Mouse (Mus musculus) left cerebral cortex, adult 2 months (tissue): ENCODE measurements around the gene Slamf7. TPM values are rescaled to one million over a fixed set of nuclear protein-coding genes. Genes with fewer than 3 reads are reported as not detected.
A peak's percentile ranks its signal among the peaks of the same experiment; 100 is the strongest.
"Not testable (repeated sequence)": the region's sequence is repeated elsewhere in the genome, so short reads cannot be mapped to it uniquely, and the experiment has no call there.

Source experiments
- DNase-seq, 2 experiments: peaks; one replicate each; pipeline ENCODE4 v3.0.0; 2021 to 2022; ENCODE audit warnings: low spot score in 2 of 2, mixed read lengths in 1 of 2; ENCODE audit errors: extremely low spot score in 1 of 2
- H3K27ac ChIP-seq: fragments of 200-600 bp; 2 replicates; pipeline ENCODE4 v1.8.1; 2022
- H3K4me3 ChIP-seq: fragments of 200-600 bp; 2 replicates; pipeline ENCODE4 v1.8.1; 2022
- CTCF ChIP-seq: fragments of 200-600 bp; IDR thresholded peaks from 2 replicates; pipeline ENCODE4 v1.8.1; 2022; ENCODE audit warnings: antibody characterized with exemption, mild to moderate bottlenecking, moderate library complexity
- intact Hi-C: fragments of 180-260 bp; cut with DNase I; formaldehyde crosslinking; loops from one replicate; pipeline ENCODE4 v1.15.1; 2025
- long read RNA-seq, 2 experiments: library from polyadenylated mRNA; stranded (forward); transcript quantifications; one replicate each; pipeline ENCODE4 v2.0.0; 2021; ENCODE audit warnings: borderline mapping rate in 2 of 2
- total RNA-seq, 2 experiments: library from RNA; stranded (reverse); gene quantifications; 2 replicates each; pipeline ENCODE4 v1.2.3; 2021

Slamf7 gene
- under 1 TPM in 1 of 2 experiments, not detected in 1; 0.40 TPM for total RNA-seq
- long read RNA-seq, experiment 1: 0 reads
- long read RNA-seq, experiment 2: 0 reads

DNA sequence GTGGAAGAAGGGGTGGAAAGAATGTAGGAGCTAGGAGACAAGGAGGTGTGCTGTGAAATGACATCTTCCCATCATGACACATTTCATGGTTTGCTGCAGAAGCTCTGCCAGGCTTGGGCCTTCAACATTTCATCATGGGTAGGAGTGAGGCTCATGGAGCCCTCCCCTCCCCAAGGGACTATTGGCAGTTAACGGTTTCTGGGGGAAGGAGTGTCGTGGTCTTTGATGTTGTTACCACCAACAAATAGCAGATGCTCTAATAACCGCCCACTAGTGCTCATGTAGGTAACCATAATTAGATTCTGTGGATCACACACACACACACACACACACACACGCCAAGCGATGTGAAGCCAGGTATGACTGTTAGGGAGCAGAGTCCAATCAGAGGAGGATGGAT, at the start of gene Slamf7:
Gene Slamf7, minus strand, starts transcription at position 302 of the 400 bp plus-strand sequence.
- TF ChIP-seq CTCF: no peak
- intact Hi-C loops: no loop called here
- Histone ChIP-seq H3K4me3 (no peak within 1 kb of the TSS), H3K27ac (no peak within 1 kb of the TSS)
- no peak for DNase-seq

DNA sequence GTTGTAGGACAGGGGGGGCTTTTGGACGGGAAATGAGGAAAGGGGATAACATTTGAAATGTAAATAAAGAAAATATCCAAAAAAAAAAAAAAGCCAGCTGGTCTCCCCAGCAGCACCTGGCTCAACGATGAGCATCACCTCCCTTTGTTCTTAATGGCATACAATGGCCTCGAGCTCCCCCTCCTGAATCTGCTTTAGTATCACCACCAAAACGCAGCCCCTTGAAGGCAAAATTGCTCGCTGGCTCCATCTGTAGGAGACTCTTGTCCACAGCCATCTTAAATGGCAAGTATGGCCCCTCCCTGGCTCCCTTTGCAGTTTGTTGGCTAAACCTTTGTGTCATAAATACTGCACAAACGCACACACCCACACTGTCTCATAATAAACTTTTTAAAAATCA, 46.1 kb upstream of the Slamf7 start:
- Histone ChIP-seq H3K4me3 (no peak overlapping the region), H3K27ac (no peak overlapping the region)
- intact Hi-C loops: no loop called here
- DNase-seq: peak; percentile 12 to 17
- peak; percentile 51 for TF ChIP-seq CTCF

DNA sequence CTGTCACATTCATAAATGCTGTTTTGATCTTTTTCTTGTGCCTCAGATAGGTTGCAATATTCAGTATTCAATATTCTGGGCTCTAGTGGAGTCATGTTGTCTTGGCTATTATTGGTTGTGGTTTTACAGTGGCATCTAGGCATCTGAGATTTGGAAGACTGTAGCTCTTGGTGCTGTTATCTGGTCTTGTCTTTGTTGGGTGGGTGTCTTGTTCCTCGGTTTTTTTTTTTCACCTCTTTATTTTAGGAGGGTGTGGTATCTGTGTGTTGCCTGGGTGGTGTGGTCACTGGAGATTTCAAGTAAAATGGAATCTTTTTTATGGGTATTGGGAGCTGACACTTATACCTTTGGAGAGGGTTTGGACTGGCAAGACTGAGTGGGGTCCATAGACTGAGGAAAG, 41.1 kb upstream of the Slamf7 start:
- Histone ChIP-seq H3K27ac (no peak overlapping the region), H3K4me3 (no peak overlapping the region)
- no peak for DNase-seq
- no peak for TF ChIP-seq CTCF
- intact Hi-C loops: no loop called here

DNA sequence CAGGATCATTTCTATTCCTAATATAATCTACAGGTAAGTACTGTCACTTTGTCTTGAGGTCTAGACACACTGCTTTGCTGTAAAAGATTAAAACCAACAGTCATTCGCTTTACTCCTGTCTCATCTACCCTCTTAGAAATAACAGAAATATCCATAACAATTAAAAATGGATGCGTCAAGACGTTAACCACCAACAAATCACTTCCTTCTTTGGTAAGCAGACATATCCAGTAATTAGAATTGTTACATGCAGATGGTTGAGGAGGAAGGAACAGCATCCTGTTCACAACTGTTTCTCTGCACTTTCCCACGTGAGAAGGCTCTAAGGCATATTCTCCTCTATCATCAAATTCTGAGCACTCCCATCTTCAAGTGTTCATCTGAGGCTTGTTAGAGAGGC, 34.5 kb upstream of the Slamf7 start:
- no peak for TF ChIP-seq CTCF
- no peak overlapping the region for H3K27ac ChIP-seq
- no peak overlapping the region for H3K4me3 ChIP-seq
- intact Hi-C loops: no loop called here
- DNase-seq: no peak

DNA sequence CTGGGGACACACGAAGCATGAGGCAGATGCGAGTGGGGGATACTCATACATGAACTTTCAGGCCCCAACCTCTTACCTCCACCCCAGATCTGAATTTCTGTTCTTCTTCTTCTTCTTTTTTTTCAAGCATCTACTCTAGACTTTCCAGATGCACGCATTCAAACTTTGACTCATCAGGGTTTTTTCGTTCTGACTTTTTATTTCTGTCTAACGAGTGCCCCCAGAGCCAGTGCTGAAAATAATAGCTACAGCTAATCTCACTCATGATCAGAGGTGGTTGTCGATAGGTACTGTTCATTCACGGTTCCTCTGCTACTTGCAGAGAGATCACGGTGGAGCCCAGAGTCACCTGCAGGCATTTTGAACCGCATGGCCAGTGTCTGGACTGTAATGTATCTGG, 32.1 kb upstream of the Slamf7 start:
- no peak overlapping the region for H3K27ac ChIP-seq
- no peak overlapping the region for H3K4me3 ChIP-seq
- DNase-seq: no peak
- TF ChIP-seq CTCF: no peak
- intact Hi-C loops: no loop called here

DNA sequence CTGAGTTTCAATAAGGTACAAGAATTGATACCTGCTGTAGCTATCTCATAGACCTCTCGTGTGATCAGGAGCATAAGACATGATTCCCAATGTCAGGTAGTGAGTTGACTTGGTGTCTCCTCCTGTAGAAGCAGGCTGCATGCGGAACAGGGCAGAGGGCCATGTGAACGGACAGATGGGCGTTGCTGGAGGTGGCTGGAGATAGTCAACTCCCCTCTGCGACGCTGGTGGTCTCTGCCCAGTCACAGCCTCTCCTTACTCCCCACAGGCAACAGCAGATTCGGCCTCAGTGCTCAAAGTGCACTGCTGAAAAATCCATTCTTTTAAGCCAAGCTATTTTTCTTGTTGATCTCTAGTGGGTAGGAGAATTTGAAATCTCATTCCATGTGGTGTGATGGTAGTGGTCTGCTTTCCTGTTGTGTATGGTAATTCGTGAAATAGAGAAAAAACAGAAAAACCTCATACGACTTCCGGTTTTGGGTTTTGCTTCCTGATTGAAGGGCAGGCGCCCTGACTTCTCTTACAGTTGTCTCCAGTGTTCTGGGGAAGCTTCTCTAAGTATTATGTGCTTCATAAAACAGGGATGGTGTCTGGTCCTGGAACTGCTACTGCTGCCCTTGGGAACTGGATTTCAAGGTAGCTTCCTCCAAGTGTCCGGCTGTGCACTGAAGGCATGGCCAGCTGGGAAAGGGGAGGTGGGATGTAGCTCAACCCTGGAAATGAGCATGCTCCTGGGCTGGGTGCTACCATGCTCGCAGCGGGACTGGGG, 28.9 kb upstream of the Slamf7 start, which contains the start of gene Cd48:
Gene Cd48, plus strand, starts transcription at position 479 of the 769 bp plus-strand sequence.
- intact Hi-C loops: no loop called here

DNA sequence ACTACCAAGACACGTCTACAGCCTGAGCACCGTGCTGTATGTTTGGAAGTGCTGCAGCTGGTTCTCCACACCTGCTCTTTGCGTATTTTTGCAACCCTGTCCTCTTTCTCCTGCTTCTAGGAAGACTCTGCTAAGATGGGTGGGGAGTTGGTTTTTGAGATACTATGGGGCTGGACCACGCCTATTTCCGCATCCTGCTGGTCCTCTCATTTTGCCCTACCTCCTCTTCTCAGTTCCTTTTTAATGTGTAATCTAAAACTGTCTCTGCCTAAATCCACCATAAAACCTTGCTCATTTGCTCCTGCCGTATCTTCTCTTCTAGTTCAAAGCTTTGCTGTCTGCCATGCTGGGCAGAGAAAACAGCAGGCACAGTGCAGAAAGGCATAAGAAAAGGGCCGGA, 28.2 kb upstream of the Slamf7 start:
- no peak for DNase-seq
- no peak for TF ChIP-seq CTCF
- no peak overlapping the region for H3K27ac ChIP-seq
- H3K4me3 ChIP-seq: no peak overlapping the region
- intact Hi-C loops: no loop called here

More for the DNA sequence above, 28.9 kb upstream of the Slamf7 start, which contains the start of gene Cd48:
- Histone ChIP-seq H3K4me3 (no peak within 1 kb of the TSS), H3K27ac (no peak within 1 kb of the TSS)
- no peak for DNase-seq
- no peak for TF ChIP-seq CTCF

DNA sequence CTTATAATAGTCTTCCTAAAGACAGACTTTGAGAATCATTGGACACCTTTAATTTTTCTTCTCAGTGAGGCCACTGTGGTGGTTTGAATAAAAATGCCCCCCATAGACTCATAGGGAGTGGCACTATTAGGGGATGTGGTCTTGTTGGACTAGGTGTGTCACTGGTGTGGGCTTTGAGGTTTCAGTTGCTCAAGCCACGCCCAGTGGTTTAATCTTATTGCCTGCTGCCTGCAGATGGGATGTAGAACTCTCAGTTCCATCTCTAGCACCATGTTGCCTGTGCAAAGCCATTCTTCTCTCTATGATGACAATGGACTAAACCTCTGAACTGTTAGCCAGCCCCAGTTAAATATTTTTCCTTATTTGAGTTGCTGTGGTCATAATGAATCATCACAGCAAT, 24.9 kb upstream of the Slamf7 start:
- DNase-seq: no peak
- no peak overlapping the region for H3K27ac ChIP-seq
- intact Hi-C loops: loop anchor here (10.0 kb wide), 1 partner anchor 327 kb away; no protein-coding TSS in a partner anchor
- no peak overlapping the region for H3K4me3 ChIP-seq
- TF ChIP-seq CTCF: no peak

DNA sequence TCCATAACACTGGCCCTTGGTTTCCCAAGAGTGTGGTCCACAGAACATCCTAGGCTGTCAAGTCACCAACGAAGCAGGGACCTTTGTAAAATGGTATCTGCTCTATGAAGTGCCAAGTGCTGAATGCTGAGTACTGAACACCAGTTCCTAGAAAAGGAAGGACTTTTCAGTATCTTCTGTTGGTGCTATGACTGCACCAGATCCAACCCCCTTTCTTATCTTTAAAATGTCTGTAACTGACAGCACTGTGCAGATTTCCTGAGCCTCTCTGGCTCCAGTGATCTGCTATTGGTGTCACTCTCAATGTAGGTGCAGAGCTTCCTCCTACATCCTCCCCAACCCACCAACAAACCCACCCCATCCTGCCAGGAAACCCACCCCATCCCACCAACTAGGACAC, 21.6 kb upstream of the Slamf7 start:
- DNase-seq: no peak
- intact Hi-C loops: loop anchor here (10.0 kb wide), 1 partner anchor 330 kb away; no protein-coding TSS in a partner anchor
- Histone ChIP-seq H3K4me3 (no peak overlapping the region), H3K27ac (no peak overlapping the region)
- no peak for TF ChIP-seq CTCF

DNA sequence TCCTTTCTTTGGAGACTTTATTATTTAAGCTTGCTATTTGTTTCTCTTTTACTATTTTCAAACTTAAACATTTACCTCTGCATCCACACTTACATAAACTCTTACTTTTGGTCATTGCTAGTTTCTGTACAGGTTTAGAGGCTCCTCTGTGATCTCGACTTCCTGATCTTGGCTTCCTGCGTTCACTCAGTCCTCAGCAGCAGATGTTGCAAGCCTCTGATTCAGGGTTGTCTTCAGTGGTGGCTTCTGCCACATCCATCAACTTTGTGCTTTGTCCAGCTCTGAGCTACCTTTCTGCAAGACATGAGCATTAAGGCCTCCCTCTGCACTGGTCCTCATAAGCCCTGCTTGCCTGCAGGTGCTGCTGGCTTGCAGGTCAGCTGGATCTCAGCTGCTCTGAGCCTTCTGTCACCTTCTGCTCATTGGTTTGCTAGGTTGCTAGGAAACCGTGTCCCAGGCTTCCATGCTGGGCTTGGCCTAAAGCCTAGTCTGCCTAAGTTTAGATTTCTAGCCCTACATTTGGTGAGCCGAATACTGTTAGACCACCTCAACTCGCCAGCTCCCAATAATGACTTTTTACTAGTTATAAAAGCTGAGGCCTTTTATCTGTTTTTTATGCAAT, 20.1 kb upstream of the Slamf7 start:
- peak overlapping the region; percentile 56 for H3K27ac ChIP-seq
- TF ChIP-seq CTCF: no peak
- intact Hi-C loops: loop anchor here (10.0 kb wide), 1 partner anchor 332 kb away; no protein-coding TSS in a partner anchor
- no peak overlapping the region for H3K4me3 ChIP-seq
- peak in 1 of 2 experiments; percentile 14 for DNase-seq

DNA sequence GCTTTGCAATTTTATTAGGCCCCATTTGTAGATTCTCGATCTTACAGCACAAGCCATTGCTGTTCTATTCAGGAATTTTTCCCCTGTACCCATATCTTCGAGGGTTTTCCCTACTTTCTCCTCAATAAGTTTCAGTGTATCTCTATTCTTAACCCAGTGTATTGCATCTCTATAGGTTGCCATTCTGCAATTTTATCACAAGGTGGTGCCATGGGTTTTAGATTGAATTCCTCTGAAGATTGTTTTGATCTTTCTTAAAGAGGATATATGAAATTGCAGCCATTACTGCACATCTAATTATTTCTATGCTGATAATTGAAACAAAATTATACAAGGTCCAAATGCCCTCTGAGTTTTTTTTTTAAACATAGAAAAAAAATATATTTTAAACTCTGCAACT, 19.6 kb upstream of the Slamf7 start:
- peak; percentile 38 for TF ChIP-seq CTCF
- not testable (repeated sequence) for DNase-seq, H3K4me3 ChIP-seq
- intact Hi-C loops: loop anchor here (10.0 kb wide), 1 partner anchor 332 kb away; no protein-coding TSS in a partner anchor
- peak overlapping the region; percentile 56; the same call in 1 of the 2 replicates for H3K27ac ChIP-seq

DNA sequence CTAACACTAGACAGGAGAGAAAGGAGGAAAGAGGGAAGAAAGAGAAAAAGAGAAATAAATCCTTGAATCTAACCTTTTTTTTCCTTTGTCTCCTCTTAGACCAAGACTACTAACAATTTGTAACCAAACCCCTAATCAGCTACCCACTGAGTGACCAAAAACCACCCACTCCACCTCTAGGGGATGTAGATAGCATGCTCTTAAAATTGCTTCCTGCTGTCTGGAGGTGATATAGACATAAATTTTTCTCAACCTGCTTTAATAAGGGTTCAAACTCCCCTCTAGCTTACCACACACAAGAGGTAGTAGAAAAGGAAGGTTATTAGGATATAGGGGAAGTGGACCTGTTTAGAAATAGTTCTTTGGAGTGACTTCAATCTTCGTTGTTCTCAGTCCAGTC, 14.3 kb upstream of the Slamf7 start:
- no peak for TF ChIP-seq CTCF
- intact Hi-C loops: no loop called here
- no peak overlapping the region for H3K4me3 ChIP-seq
- DNase-seq: no peak
- H3K27ac ChIP-seq: no peak overlapping the region
